Mouse (Mus musculus) forebrain, embryonic 14.5 days (tissue): ENCODE measurements at regions not wholly inside any gene's neighbourhood (a gene's known extent, or its start where the extent isn't known, plus 50 kb on each side); places are given as distances from the start of the nearest gene placed in this dataset.
"Not testable (repeated sequence)": the region's sequence is repeated elsewhere in the genome, so short reads cannot be mapped to it uniquely, and the experiment has no call there.

Experiments
- ATAC-seq: fragments of 200-750 bp; cut with Nextera tagmentation; 2 replicates; pipeline ENCODE4 v1.8.0; 2017; ENCODE audit warnings: mild to moderate bottlenecking, moderate library complexity
- DNase-seq: peaks from one replicate; pipeline ENCODE4 v3.0.0-alpha.2; 2015; ENCODE audit warnings: low spot score
- H3K27ac ChIP-seq: fragments of 300-500 bp; sonication (generic); 2 replicates; pipeline ENCODE4 v1.5.1; 2014; ENCODE audit warnings: low read depth, mild to moderate bottlenecking, control low read depth, low read length, moderate library complexity
- H3K27me3 ChIP-seq: fragments of 300-500 bp; sonication (generic); replicated peaks from 2 replicates; pipeline ENCODE4 v1.6.1; 2014; ENCODE audit warnings: low read length, control low read depth, mixed read lengths; ENCODE audit not compliant: control insufficient read depth, insufficient read depth
- H3K36me3 ChIP-seq: fragments of 300-500 bp; sonication (generic); 2 replicates; pipeline ENCODE4 v1.6.1; 2014; ENCODE audit warnings: low read length, control low read depth; ENCODE audit not compliant: control insufficient read depth, insufficient read depth
- H3K4me1 ChIP-seq: fragments of 300-500 bp; sonication (generic); 2 replicates; pipeline ENCODE4 v1.6.1; 2014; ENCODE audit warnings: antibody characterized with exemption, low read length, control low read depth; ENCODE audit not compliant: control insufficient read depth, insufficient read depth
- H3K4me2 ChIP-seq: fragments of 300-500 bp; sonication (generic); 2 replicates; pipeline ENCODE4 v1.6.1; 2014; ENCODE audit warnings: mild to moderate bottlenecking, control low read depth, low read length
- H3K4me3 ChIP-seq: fragments of 300-500 bp; sonication (generic); 2 replicates; pipeline ENCODE4 v1.5.1; 2014; ENCODE audit warnings: low read depth, low read length, control low read depth
- H3K9ac ChIP-seq: fragments of 300-500 bp; sonication (generic); 2 replicates; pipeline ENCODE4 v1.6.1; 2014; ENCODE audit warnings: mild to moderate bottlenecking, low read length, control low read depth, moderate library complexity
- H3K9me3 ChIP-seq: fragments of 300-500 bp; sonication (generic); replicated peaks from 2 replicates; pipeline ENCODE4 v1.6.1; 2016; ENCODE audit warnings: low read length, control low read depth, mixed read lengths; ENCODE audit not compliant: control insufficient read depth
- WGBS: fragments of 180-500 bp; shearing (Covaris S2); extraction: QIAGEN DNeasy Blood & Tissue Kit; methylation state at CpG from one replicate; pipeline ENCODE4 v1.1.7; 2014; 5-methylcytosine and 5-hydroxymethylcytosine counted together

DNA sequence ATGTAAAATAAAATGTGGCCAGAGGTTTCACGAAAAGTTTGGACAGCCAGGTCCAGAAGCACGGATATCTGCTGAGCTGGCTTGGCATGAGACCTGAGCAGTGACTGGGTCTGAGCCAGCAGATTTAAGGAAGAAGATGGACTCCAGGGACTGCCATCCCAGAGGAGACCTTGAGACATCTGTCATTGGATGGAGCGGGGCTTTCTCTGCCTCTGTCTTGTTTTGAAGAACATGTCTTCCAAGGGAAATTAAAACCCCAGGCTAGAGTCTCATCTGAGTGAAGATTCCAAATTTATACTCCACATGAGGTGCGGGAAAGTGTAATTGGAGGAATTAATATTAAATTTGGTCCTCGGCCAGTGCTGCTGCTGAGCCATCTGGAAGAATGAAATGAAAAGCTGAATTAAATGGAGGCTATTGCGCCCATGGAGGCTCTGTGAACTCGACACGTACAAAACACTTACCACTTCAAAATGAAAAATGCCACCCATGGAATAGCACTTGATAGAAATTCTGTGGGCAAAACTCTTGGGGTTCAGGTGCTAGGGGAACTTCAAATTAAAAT lies 129.8 kb upstream of the Adcy2 start:
- no peaks in the 10 kb centered on the region for H3K27me3 ChIP-seq
- no peaks in the 10 kb centered on the region for H3K4me1 ChIP-seq
- no peaks in the 10 kb centered on the region for H3K9me3 ChIP-seq
- no peak overlapping the region for H3K27ac ChIP-seq
- H3K4me3 ChIP-seq, result no peak overlapping the region
- H3K9ac ChIP-seq, result no peak overlapping the region
- no peak for ATAC-seq
- DNase-seq, result peak; percentile 16
- 79% methylated on average over 8 of the region's 8 CpGs for WGBS
- H3K4me2 ChIP-seq, result no peak overlapping the region
- H3K36me3 ChIP-seq, result no peaks in the 10 kb centered on the region

DNA sequence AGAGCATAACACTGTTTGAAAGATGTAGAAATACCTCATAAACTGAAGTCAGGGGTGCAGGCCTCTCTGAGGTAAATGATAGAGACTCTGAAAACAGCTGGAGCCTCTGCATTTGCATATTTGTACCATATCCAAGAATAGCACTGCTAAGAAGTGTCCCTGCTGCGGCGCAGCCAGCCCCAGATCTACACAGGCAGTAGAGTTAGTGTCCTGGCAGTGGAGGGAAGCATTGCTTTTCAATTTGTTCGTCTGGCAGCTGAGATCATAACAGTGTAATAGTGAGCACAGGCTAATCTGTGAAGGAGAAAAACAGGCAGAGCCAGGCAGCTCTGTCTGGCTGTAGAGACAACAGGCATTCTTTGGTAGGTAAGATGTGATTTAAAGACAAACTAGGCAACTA lies 128.2 kb upstream of the Adcy2 start:
- Histone ChIP-seq H3K4me1 (no peaks in the 10 kb centered on the region), H3K9me3 (no peaks in the 10 kb centered on the region), H3K4me3 (no peak overlapping the region), H3K9ac (no peak overlapping the region), H3K27ac (no peak overlapping the region), H3K4me2 (no peak overlapping the region), H3K36me3 (no peaks in the 10 kb centered on the region), H3K27me3 (no peaks in the 10 kb centered on the region)
- no peak for ATAC-seq
- WGBS, result 67% methylated on average over 3 of the region's 3 CpGs
- DNase-seq, result peak; percentile 10

DNA sequence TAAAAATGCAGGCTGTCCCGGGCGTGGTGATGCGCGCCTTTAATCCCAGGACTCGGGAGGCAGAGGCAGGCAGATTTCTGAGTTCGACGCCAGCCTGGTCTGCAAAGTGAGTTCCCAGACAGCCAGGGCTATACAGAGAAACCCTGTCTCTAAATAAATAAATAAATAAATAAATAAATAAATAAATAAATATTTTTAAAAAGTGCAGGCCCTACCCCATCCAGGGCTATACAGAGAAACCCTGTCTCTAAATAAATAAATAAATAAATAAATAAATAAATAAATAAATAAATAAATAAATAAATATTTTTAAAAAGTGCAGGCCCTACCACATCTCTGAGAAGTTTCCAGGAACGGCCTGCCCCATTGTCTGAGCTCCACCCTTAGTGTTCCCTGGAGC lies 119.4 kb upstream of the Adcy2 start:
- H3K27ac ChIP-seq, H3K36me3 ChIP-seq, DNase-seq, H3K9ac ChIP-seq, H3K4me2 ChIP-seq, H3K27me3 ChIP-seq, H3K4me3 ChIP-seq, ATAC-seq, H3K4me1 ChIP-seq, H3K9me3 ChIP-seq: not testable (repeated sequence)
- WGBS, result 95% methylated on average over 8 of the region's 8 CpGs

DNA sequence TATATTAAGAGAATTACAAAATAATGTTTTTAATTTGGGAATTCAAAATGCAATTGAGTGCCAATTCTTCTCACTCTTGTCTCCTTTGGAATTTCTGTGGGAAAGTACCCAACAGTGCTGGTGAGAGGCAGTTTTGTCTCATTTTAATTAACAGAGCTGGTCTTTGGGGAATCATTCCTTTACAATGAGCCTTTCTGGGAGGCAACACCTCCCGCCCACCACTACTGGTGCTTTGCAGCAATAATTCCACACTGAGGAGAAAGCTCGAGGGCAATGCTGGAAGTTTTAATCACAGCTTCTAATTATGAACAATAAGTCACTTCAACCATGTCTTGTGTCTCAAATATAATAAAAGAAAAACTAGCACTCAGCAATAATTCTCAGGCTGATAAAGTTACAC lies 109.8 kb upstream of the Adcy2 start:
- Histone ChIP-seq H3K27ac (no peak overlapping the region), H3K9ac (no peak overlapping the region), H3K4me3 (no peak overlapping the region), H3K27me3 (no peaks in the 10 kb centered on the region), H3K4me1 (no peaks in the 10 kb centered on the region), H3K36me3 (no peaks in the 10 kb centered on the region), H3K4me2 (no peak overlapping the region), H3K9me3 (no peaks in the 10 kb centered on the region)
- DNase-seq, result no peak
- 31% methylated on average over 2 of the region's 2 CpGs for WGBS
- ATAC-seq, result no peak

DNA sequence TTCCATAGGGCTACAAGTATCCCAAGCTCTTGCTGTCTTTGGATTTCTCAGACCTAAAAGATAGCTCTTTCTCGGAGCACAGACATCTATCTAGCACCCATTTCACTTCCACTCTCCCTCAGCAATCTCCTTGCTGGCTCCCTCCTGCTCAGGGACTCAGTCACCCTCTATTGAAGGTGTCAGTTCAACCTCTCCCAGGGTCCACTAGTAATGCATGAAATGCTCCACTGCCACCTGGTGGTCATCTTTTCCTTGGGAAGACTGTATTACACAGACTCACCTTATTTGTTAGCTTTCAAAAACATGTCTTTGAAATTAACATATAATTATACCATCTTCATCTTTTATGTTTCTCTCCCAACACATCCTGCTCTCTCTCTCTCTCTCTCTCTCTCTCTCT lies 87.3 kb upstream of the Adcy2 start:
- Histone ChIP-seq H3K36me3 (no peaks in the 10 kb centered on the region), H3K4me3 (no peak overlapping the region), H3K27ac (no peak overlapping the region), H3K9ac (no peak overlapping the region), H3K27me3 (no peaks in the 10 kb centered on the region), H3K9me3 (no peaks in the 10 kb centered on the region), H3K4me1 (no peaks in the 10 kb centered on the region), H3K4me2 (no peak overlapping the region)
- DNase-seq, result peak; percentile 75
- 40% methylated on average over 1 of the region's 1 CpGs for WGBS
- peak; percentile 79 for ATAC-seq

DNA sequence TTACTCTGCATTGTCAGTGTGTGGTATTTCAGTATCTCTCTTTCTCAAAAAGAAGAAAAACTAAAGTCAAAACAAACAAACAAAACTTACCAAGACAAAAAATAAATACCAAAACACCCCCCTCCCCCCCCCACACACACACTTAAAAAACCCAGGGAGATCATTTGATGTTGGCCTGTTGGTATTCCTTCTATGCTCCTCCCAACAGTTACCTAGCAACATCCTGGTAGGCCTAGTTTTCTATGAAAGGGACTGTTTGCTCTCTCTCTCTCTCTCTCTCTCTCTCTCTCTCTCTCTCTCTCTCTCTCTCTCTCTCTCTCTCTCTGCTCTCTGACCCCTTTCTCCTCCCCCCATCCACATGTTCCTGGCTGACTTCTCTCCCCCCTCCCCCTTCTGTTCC lies 71.0 kb upstream of the Adcy2 start:
- Histone ChIP-seq H3K36me3 (no peaks in the 10 kb centered on the region), H3K4me1 (no peaks in the 10 kb centered on the region), H3K27ac (no peak overlapping the region), H3K9me3 (no peaks in the 10 kb centered on the region), H3K27me3 (no peaks in the 10 kb centered on the region), H3K4me3 (no peak overlapping the region), H3K4me2 (no peak overlapping the region), H3K9ac (no peak overlapping the region)
- DNase-seq, result peak; percentile 9
- no peak for ATAC-seq

DNA sequence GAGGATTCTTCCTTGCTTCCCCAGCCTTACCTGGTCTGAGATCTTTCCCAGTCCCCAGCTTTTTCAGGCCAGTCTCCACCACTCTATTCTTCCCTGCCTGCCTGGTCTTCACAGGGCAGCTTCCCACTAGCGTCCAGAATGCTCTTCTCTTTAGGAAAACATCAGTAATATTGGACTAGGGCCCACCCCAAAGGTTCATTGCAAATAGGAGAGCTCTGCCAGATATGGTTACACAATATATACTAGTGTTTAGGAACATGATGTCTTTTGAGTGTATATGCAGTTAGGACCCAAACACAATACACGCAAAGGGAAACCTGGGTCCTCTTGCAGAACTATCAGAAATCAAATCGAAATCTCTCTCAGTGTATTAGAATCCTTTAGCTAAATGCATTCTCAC lies 70.5 kb upstream of the Adcy2 start:
- Histone ChIP-seq H3K9ac (no peak overlapping the region), H3K9me3 (no peaks in the 10 kb centered on the region), H3K36me3 (no peaks in the 10 kb centered on the region), H3K4me1 (no peaks in the 10 kb centered on the region), H3K4me3 (no peak overlapping the region), H3K4me2 (no peak overlapping the region), H3K27ac (no peak overlapping the region), H3K27me3 (no peaks in the 10 kb centered on the region)
- WGBS, result 84% methylated on average over 3 of the region's 3 CpGs
- ATAC-seq (no peak), DNase-seq (no peak)

DNA sequence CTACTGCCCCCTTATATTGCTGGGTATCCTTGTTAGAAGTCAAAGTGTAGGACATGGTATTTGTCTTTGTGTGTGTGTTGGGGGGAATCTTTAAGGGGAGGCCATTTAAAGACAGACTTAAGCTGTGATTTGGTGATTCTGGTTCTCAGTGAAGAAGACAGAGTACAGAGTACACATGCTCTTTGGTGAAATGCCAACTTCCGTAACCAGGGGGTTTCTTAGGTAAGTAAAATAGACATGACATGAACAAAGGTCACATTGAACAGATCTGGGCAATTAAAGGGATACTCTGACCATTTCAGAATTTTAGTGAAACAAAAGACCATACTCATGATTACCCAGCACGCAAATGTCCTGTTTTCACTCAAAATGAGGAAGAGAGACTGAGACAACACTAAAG lies 67.3 kb upstream of the Adcy2 start:
- Histone ChIP-seq H3K4me3 (no peak overlapping the region), H3K9ac (no peak overlapping the region), H3K4me2 (no peak overlapping the region), H3K27me3 (no peaks in the 10 kb centered on the region), H3K36me3 (no peaks in the 10 kb centered on the region), H3K9me3 (no peaks in the 10 kb centered on the region), H3K4me1 (no peaks in the 10 kb centered on the region), H3K27ac (no peak overlapping the region)
- 83% methylated on average over 2 of the region's 2 CpGs for WGBS
- no peak for DNase-seq
- ATAC-seq, result no peak

DNA sequence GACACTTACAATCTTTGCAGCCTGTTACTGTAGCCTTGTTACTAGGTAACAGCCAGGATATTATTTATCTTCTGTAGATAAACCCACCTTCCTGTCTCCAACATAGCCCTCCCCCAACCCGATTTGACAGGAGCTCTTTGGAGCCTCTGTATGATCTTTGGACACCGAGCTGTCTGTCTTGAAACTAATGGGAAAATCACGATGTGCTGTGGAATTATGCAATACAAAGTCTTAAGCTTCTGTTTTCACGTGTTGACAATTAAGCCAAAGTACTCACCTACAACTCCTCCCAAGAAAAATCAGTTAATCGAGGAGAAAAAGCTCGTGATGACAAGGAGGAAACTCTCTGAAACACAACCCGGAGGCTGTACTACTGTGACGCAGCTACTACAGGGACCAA lies 65.9 kb upstream of the Adcy2 start:
- Histone ChIP-seq H3K36me3 (no peaks in the 10 kb centered on the region), H3K4me3 (no peak overlapping the region), H3K4me1 (no peaks in the 10 kb centered on the region), H3K4me2 (no peak overlapping the region), H3K9ac (no peak overlapping the region), H3K27me3 (no peaks in the 10 kb centered on the region), H3K9me3 (no peaks in the 10 kb centered on the region), H3K27ac (no peak overlapping the region)
- WGBS, result 91% methylated on average over 8 of the region's 8 CpGs
- DNase-seq, result no peak
- ATAC-seq, result no peak
